Mouse (Mus musculus) telencephalon, adult 2 months (tissue): ENCODE measurements at regions not wholly inside any gene's neighbourhood (a gene's known extent, or its start where the extent isn't known, plus 50 kb on each side); places are given as distances from the start of the nearest gene placed in this dataset.

Experiments used
- DNase-seq: peaks from one replicate; pipeline ENCODE4 v3.0.0-alpha.2; 2011; ENCODE audit warnings: low read depth, low spot score

DNA sequence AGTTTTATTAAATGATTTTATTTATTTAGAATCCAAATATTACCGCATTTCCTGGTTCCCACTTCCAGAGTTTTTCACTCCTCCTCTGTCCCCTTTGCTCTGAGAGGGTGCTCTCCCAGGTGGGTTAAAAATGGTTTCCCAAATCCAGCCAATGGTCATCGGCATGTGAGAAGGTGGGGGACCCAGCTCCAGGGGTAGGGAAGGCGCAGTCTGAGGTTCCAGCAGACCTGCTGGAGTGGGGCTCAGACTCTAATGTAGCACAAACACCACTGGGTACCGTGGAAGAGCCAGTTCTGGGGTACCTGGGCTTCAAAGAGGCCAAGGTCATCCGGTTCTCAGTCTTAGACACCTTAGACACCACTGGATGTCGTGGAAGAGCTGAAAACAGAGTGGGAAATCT lies 875.6 kb downstream of the Fscb start:
- no peak for DNase-seq

DNA sequence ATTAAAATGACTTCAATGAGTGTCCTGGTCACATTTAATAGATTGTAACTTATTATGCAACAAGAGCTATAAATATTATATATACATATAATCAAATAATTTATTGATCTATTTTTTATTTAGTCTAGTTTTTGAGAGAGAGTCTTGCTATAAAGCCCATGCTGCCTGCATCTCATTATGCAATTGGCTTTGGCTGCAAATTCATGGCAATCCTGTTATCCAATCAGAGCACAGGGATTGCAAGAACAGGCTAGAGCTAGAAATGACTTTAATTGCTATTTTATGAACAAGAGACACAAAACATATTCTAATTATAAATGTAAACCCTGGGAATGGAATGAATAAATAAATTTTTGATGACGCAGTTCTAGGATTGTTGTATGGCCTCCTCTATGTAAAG lies 919.8 kb downstream of the Fscb start:
- DNase-seq = no peak

DNA sequence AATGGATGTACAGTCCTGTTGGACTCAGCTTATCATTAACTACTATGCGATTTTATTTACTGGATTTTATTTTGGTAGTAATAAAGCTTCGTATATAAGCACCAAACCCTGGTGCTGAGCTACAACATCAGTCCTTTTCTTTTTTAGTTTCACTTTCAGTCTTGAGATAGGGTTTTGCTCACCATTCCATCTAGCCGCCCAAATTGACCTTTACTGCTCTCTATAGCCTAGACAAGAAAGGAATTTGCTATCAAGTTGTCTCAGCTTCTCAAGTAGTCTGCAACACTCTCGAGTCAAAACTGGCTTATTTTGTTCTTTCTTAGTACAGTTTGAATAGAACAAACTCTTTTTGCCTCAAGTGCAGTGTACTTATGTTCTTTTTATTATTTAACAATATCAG lies 921.7 kb downstream of the Fscb start:
- DNase-seq = no peak

DNA sequence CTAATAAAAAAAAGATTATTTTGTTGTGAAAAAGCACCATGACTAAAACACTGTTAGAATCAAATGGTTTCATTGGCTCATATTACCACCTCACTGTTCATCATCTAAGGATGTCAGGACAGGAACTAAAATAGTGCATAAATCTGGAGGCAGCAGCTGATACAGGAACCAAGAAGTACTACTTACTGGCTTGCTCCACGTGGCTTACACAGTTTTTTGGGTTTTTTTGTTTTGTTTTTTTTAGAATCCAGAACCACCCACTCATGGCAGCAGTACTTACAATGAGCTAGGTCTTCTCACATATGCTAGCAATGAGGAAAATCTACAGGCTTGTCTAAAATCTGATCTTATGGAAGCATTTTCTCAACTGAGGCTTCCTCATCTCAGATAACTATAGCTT lies 940.4 kb downstream of the Fscb start:
- DNase-seq = peak; percentile 46

DNA sequence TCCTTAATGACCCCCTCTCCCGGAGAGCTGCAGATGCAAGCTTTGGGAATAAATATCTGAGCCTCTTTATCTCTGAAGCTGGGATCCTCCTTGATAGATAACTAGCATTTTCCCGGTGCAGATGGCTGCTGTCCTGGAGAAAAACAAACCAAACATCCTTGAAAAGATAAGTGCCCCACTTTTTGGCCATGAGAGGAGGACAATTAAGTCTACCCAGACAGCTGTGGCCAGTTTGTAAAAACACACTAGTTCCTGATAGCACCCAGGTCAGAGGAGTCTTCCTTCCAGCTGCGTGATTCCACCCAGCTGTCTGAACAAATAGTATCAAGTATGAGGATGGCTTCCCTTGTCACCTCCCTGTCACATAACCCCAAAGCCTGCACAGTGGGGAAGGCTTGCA lies 970.7 kb downstream of the Fscb start:
- no peak for DNase-seq

DNA sequence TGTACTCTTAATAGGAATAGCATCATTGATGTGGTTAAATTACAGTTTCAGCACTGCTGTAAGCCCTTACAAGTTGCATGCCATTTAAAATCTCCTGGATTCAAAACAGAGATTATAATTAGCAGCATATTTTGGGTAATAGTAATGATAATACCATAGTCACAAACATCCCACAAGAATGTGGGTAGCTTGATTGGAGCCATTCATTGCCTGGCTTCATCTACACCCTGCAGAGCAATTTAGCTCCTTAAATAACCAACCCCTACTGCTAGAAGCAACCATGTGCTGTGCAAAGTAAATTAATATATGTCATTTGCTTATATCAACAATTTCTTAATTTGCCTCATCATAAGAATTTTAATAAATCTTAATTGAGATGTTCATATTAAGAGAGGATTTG lies 984.1 kb downstream of the Fscb start:
- no peak for DNase-seq

DNA sequence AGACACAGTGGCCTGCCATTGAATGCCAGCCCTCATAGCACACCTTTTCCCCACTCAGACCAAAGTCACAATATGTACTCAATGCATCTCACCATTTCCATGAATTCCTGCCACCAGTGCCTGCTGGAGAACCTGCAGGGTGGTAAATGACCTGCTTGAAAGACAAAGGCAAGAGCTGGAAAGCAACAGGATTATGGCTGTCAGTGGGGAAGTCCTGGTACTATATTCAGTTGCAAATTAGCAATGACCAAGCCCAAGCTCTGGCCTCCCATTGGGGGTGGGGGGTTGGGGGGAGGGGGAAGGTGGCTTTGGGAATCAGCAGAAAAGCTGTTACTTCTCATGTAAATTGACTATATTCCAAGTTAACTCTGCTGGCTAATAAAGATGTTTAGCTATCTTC lies 990.4 kb downstream of the Fscb start:
- no peak for DNase-seq

DNA sequence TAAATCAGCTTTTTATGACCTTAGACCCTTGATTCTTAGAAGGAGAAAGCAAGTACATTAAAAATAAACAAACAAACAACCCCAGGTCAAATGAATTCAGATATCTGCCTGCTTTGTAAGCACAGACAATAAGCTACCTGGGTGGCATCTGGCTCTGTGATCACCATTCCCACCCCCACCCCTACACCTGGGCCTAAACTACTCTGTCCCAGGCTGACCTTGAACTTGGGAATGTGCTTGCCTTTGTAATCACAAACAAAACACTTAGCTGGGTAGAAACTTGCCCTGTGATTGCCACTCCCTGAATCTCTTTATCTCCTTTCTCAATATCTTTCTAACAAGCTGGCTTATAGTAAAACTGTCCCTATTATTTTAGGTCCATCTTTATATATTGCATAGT lies 1005.6 kb downstream of the Fscb start:
- DNase-seq = no peak
